Mouse (Mus musculus) E14TG2a.4 (cell line): ENCODE measurements around the gene Cyth4.

ENCODE experiments used
- CTCF ChIP-seq: conservative IDR thresholded peaks from 2 replicates; pipeline ENCODE4 v1.5.1; 2014; ENCODE audit warnings: low read length
- POU5F1 ChIP-seq: IDR thresholded peaks from 2 replicates; pipeline ENCODE4 v1.6.1; 2014; ENCODE audit warnings: low read length, borderline replicate concordance

- no peak for TF ChIP-seq CTCF
- TF ChIP-seq POU5F1: no peak
Observed at GRCm38 (mm10) chr15:78616973-78617372, 20.1 kb downstream of the Cyth4 start.
